Mouse (Mus musculus) CD4-positive naive resting alpha-beta T cell, adult 76 days (primary cell): ENCODE results near the gene Nipsnap3a. TPM values are rescaled to one million over a fixed set of nuclear protein-coding genes. Genes with fewer than 3 reads are reported as not detected.

Experiments used
- total RNA-seq: library from RNA; stranded (reverse); gene quantifications from one replicate; pipeline ENCODE4 v1.2.4, GENCODE M21; 2023

The Nipsnap3a gene
- total RNA-seq, result not detected

DNA sequence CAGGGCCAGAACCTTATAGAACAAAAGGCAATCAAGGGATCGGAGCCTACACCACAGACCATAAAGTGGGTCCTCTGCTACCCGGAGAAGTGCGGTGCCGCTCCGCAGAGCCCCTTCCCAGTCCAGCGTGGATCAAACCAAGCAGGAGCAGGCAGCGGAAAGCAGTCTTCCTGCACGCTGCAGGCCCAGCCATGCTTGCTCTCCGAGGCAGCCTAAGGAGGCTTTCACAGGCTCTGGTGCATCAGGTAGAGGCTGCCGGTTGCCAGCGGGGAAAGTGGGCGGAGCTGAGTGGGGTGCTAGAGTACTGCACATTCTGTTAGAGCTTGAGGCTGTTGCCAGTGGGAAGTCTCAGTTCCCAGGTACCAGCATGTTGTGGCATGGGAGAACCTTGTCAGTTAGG is at the start of gene Nipsnap3a:
TSS of gene Nipsnap3a (plus strand) at position 25 of the 400 bp plus-strand sequence.

DNA sequence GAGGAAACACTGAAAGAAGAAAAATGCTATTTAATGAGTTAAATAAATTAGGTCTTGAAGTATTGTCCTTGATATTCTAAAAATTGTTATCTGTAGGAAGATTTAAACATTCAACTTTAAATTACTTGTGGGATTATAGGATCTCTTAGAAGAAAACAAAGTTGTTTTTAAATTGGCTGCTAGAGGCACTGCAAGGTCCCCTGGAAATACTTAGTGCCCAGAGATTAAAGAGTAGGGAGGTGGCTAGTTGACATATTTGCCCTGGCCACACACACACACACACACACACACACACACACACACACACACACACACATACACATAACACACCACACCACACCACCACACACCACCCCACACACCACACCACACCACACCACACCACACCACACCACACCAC is 24.8 kb upstream of the Nipsnap3a start, which contains the start of gene Olfr270:
TSS of gene Olfr270 (plus strand) at position 301 of the 400 bp plus-strand sequence.

DNA sequence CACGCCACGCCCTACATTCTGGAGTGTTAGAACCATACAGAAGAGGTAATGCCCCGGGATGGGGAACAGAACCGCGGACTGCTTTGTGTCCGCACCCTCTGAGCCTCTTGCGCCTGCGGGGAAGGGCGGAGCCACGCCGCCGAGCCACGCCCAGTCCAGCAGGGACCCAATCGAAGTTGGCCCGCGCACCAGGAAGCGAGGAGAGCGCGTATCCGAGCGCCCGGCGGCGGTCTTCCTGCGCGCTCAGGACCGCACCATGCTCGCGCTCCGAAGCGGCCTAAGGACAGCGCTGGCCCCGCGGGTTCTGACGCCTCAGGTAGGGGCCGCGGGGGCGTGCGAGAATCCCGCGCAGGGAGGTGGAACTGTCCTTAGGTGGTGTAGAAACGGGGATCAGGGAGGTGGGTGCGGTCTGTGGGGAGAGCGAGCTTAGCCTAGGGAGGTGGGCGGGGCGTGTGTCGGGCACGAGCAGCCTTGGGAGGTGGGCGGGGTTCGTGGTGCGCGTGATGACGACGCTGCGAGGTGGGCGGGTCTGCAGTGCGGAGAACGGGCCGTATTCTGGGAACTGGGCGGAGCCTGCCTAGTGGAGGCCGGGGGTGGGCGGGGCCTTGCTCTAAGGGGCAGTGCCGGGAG is 22.8 kb downstream of the Nipsnap3a start, which contains the start of gene Nipsnap3b:
TSS of gene Nipsnap3b (plus strand) at position 149 of the 630 bp plus-strand sequence.

Other genes with a start within 250 kb of the Nipsnap3a start
- not detected for gene Olfr275, start 174.7 kb upstream of the Nipsnap3a start, total RNA-seq
- not detected for gene Olfr273, start 130.0 kb upstream of the Nipsnap3a start, total RNA-seq
- not detected for gene Olfr272, start 70.1 kb upstream of the Nipsnap3a start, total RNA-seq
- not detected for gene Olfr270, start 24.7 kb upstream of the Nipsnap3a start, total RNA-seq
- gene Nipsnap3b, start 22.6 kb downstream of the Nipsnap3a start, total RNA-seq, result 31.0 TPM
- 19.8 TPM for gene Abca1, start 170.6 kb downstream of the Nipsnap3a start, total RNA-seq